Mouse (Mus musculus): ENCODE data around the gene Hoxd12.

DNA sequence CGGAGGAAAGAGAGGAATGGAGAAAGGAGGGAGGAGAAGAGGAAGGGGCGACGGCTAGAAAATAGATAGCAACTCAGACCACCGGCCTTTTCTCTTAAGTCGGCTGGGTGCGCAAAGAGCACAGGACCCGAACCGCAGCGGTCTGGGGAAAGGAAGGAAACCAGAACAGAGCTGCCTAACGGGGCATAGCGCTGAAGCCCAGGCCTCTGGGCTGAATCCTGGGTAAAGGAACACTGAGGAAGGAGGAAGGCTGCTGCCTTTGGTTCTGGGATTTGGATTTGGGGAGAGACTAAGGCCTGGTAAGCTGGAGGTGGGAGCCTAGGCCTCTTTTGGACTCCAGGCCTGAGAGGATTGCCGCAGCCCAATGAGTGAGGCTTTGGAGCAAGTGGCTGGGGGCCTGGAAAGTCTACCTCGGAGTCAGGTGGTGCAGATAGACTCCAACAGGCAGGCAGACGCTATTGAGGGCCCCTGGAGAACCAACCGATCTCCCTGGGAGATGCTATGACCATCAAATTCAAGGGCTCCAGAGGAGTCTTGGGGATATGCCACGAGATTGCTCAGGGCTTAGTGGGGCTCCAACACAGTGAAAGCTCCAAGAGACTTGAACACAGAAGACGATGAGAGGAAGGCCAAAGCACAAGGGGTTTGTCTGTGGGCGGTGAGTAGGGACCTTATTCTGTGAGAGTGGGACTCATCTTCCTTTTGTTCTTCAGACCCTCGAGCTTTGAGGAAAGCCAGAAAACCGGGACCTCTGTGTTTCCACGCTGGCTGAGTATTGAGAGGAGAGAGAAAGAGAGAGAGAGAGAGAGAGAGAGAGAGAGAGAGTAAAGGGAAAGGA is 6.0 kb downstream of the Hoxd12 start:
- TF ChIP-seq CTCF (IDR thresholded peaks at IDR 0.05; ENCODE audit: low read depth) (no peak), EP300 (IDR thresholded peaks at IDR 0.05; ENCODE audit: low read depth) (no peak)
